Mouse (Mus musculus): Measurements from ENCODE around the gene Rftn1. TPM values are rescaled to one million over a fixed set of nuclear protein-coding genes. Genes with fewer than 3 reads are reported as not detected.

Gene Rftn1
- polyA plus RNA-seq, 1 experiment from 2014 or later: 15.5 TPM

GRCm38 (mm10) chr17:49951856-49952607, 238.4 kb downstream of the Rftn1 start:
- H3K4me2 ChIP-seq (ENCODE audit: low read depth, low read length): peak overlapping the region; percentile 39
- no peaks in the 10 kb centered on the region for H3K36me3 ChIP-seq (ENCODE audit: control insufficient read depth, insufficient read depth, low read length)
- H3K9me3 ChIP-seq (ENCODE audit: control insufficient read depth, low read length): no peaks in the 10 kb centered on the region
- no peaks in the 10 kb centered on the region for H3K4me1 ChIP-seq (ENCODE audit: control insufficient read depth, insufficient read depth, low read length)
- no peaks in the 10 kb centered on the region for H3K27me3 ChIP-seq (replicated peaks; ENCODE audit: control insufficient read depth, insufficient read depth, low read length)
- WGBS: 42% methylated on average over 22 of the region's 22 CpGs
- no peak overlapping the region for H3K27ac ChIP-seq (replicated peaks; ENCODE audit: low read depth, low read length)
- DNase-seq (ENCODE audit: low spot score) (peak; percentile 53), ATAC-seq (ENCODE audit: low read depth) (peak; percentile 26; the same call in 1 of the 2 replicates)
- H3K9ac ChIP-seq (ENCODE audit: low read depth, low read length): peak overlapping the region; percentile 1; the same call in 1 of the 2 replicates
- peak overlapping the region; percentile 10 for H3K4me3 ChIP-seq (ENCODE audit: low read depth, low read length)

GRCm38 (mm10) chr17:49951491-49951855, 239.0 kb downstream of the Rftn1 start:
- H3K27ac ChIP-seq (replicated peaks; ENCODE audit: low read depth, low read length): no peak overlapping the region
- no peaks in the 10 kb centered on the region for H3K4me1 ChIP-seq (ENCODE audit: control insufficient read depth, insufficient read depth, low read length)
- peak; percentile 89 for DNase-seq (ENCODE audit: low spot score)
- no peaks in the 10 kb centered on the region for H3K36me3 ChIP-seq (ENCODE audit: control insufficient read depth, insufficient read depth, low read length)
- peak overlapping the region; percentile 39 for H3K4me2 ChIP-seq (ENCODE audit: low read depth, low read length)
- ATAC-seq (ENCODE audit: low read depth): peak; percentile 33; the same call in 1 of the 2 replicates
- H3K27me3 ChIP-seq (replicated peaks; ENCODE audit: control insufficient read depth, insufficient read depth, low read length): no peaks in the 10 kb centered on the region
- 6% methylated on average over 7 of the region's 7 CpGs for WGBS
- H3K9me3 ChIP-seq (ENCODE audit: control insufficient read depth, low read length): no peaks in the 10 kb centered on the region
- H3K4me3 ChIP-seq (ENCODE audit: low read depth, low read length): peak overlapping the region; percentile 10
- H3K9ac ChIP-seq (ENCODE audit: low read depth, low read length): peak overlapping the region; percentile 1; the same call in 1 of the 2 replicates

- Histone ChIP-seq H3K4me1 (ENCODE audit: control insufficient read depth, insufficient read depth, low read length) (no peaks in the 10 kb centered on the region), H3K36me3 (ENCODE audit: control insufficient read depth, insufficient read depth, low read length) (no peaks in the 10 kb centered on the region), H3K4me3 (ENCODE audit: low read depth, low read length) (no peak overlapping the region), H3K9ac (ENCODE audit: low read depth, low read length) (no peak overlapping the region), H3K4me2 (ENCODE audit: low read depth, low read length) (no peak overlapping the region), H3K27ac (replicated peaks; ENCODE audit: low read depth, low read length) (no peak overlapping the region), H3K9me3 (ENCODE audit: control insufficient read depth, low read length) (no peaks in the 10 kb centered on the region), H3K27me3 (replicated peaks; ENCODE audit: control insufficient read depth, insufficient read depth, low read length) (no peaks in the 10 kb centered on the region)
- ATAC-seq (ENCODE audit: low read depth) (no peak), DNase-seq (ENCODE audit: low spot score) (peak; percentile 11)
- 72% methylated on average over 6 of the region's 6 CpGs for WGBS
Measured at GRCm38 (mm10) chr17:49942674-49943073, 247.8 kb downstream of the Rftn1 start.

Other genes with a start within 250 kb of the Rftn1 start
- gene Dazl, start 103.0 kb upstream of the Rftn1 start, polyA plus RNA-seq (2014; fragmentation: Nextera tagmentation; extraction: Ambion mirVana): 0.39 and 0.51 TPM in 2 replicates

All from embryonic facial prominence, embryonic 14.5 days (tissue).